Mouse (Mus musculus) macrophage (primary cell): ENCODE results near the gene Fstl4. TPM values are rescaled to one million over a fixed set of nuclear protein-coding genes. Genes with fewer than 3 reads are reported as not detected.
"Not testable (repeated sequence)": the region's sequence is repeated elsewhere in the genome, so short reads cannot be mapped to it uniquely, and the experiment has no call there.

Experiments
- H3K27ac ChIP-seq: fragments of 350-480 bp; formaldehyde crosslinking; 2 replicates; pipeline ENCODE4 v1.9.0; 2021
- H3K36me3 ChIP-seq: fragments of 350-480 bp; formaldehyde crosslinking; 2 replicates; pipeline ENCODE4 v1.9.0; 2021; ENCODE audit errors: inconsistent target
- H3K4me3 ChIP-seq: fragments of 350-480 bp; formaldehyde crosslinking; 2 replicates; pipeline ENCODE4 v1.9.0; 2021; ENCODE audit errors: inconsistent target
- H3K79me2 ChIP-seq: fragments of 350-480 bp; formaldehyde crosslinking; 2 replicates; pipeline ENCODE4 v1.9.0; 2021; ENCODE audit errors: inconsistent target
- WGBS: methylation state at CpG from one replicate; pipeline ENCODE4 v1.1.7; 2026; ENCODE audit warnings: inconsistent platforms; ENCODE audit not compliant: missing documents; 5-methylcytosine and 5-hydroxymethylcytosine counted together
- polyA plus RNA-seq: library from polyadenylated mRNA; stranded (reverse); fragments of 250-400 nt; gene quantifications from 3 replicates; pipeline ENCODE4 v1.2.4, GENCODE M21; 2018; ENCODE audit warnings: inconsistent platforms

The Fstl4 gene
- polyA plus RNA-seq, 1 experiment from 2014 or later = not detected

- Histone ChIP-seq H3K4me3 (no peak overlapping the region), H3K36me3 (no peaks in the 10 kb centered on the region), H3K79me2 (no peaks in the 10 kb centered on the region), H3K27ac (no peak overlapping the region)
- 76% methylated on average over 6 of the region's 6 CpGs for WGBS
Measured at GRCm38 (mm10) chr11:53157621-53158259, 393.3 kb downstream of the Fstl4 start.

DNA sequence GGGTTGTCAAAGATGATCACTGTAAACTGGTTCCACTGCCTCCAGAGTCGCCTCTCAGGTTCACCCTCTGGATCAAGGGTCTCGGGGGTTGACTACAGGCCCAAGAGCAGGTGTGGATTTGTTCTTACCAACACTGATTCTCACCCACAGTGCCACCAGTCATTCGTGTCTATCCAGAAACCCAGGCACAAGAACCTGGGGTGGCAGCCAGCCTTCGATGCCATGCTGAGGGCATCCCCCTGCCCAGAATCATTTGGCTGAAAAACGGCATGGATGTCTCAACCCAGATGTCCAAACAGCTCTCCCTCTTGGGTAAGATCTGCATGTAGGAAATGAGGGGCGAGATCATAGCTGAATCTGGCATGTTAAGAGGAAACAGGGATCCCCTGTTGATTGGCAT, 398.0 kb downstream of the Fstl4 start:
- no peak overlapping the region for H3K27ac ChIP-seq
- H3K4me3 ChIP-seq = no peak overlapping the region
- H3K36me3 ChIP-seq = no peaks in the 10 kb centered on the region
- WGBS = 93% methylated on average over 6 of the region's 6 CpGs
- no peaks in the 10 kb centered on the region for H3K79me2 ChIP-seq

- WGBS = 76% methylated on average over 2 of the region's 2 CpGs
- H3K4me3 ChIP-seq = no peak overlapping the region
- no peaks in the 10 kb centered on the region for H3K79me2 ChIP-seq
- H3K27ac ChIP-seq = no peak overlapping the region
- no peaks in the 10 kb centered on the region for H3K36me3 ChIP-seq
Measured at GRCm38 (mm10) chr11:53166478-53166877, 402.0 kb downstream of the Fstl4 start.

GRCm38 (mm10) chr11:53182177-53182852, 417.9 kb downstream of the Fstl4 start:
- Histone ChIP-seq H3K79me2 (no peaks in the 10 kb centered on the region), H3K27ac (no peak overlapping the region), H3K4me3 (no peak overlapping the region), H3K36me3 (no peaks in the 10 kb centered on the region)
- WGBS = 89% methylated on average over 13 of the region's 13 CpGs

DNA sequence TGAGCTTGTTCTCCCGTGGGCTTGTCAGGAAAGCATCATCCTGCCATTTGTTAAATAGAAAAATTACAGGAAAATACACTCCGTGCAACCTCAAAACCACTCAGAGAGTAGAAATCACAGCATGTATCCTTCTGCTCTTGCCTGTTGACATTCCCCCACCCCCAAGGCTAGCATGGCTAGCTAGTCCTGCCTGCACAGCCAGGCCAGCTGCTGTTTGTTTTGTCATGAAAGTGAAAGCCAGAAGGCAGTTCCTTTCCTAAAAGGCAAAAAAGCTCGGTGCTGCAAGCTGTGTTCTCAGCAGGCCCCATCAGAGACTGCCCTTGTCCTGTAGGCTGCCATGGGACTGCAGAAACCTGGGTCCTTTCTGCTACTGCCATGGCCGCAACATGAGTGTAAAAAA, 418.4 kb downstream of the Fstl4 start:
- WGBS = 35% methylated on average over 4 of the region's 4 CpGs
- H3K79me2 ChIP-seq = no peaks in the 10 kb centered on the region
- H3K36me3 ChIP-seq = no peaks in the 10 kb centered on the region
- H3K27ac ChIP-seq = no peak overlapping the region
- H3K4me3 ChIP-seq = no peak overlapping the region

DNA sequence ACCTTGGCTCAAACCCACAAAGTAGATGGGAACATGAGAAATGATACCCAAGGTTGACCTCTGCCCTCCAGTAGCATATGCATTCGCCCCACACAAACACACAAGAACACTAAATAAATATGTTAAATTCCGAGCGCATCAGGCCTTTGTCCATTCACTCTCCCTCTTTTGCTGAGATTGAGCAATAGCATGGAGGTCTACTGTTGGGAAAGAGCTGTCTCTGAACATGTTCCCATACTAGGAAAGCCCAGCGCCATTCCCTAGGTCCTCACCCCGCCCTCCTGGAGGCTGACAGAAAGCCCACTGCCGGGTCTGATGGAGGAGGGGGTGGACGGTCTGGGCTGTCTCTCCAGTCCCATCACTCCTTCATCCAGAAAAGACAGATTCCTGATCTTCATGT, 419.6 kb downstream of the Fstl4 start:
- Histone ChIP-seq H3K79me2 (no peaks in the 10 kb centered on the region), H3K36me3 (no peaks in the 10 kb centered on the region), H3K4me3 (no peak overlapping the region), H3K27ac (no peak overlapping the region)
- 87% methylated on average over 7 of the region's 7 CpGs for WGBS

- no peak overlapping the region for H3K27ac ChIP-seq
- H3K79me2 ChIP-seq = no peaks in the 10 kb centered on the region
- no peaks in the 10 kb centered on the region for H3K36me3 ChIP-seq
- WGBS = 3% methylated on average over 5 of the region's 5 CpGs
- H3K4me3 ChIP-seq = no peak overlapping the region
Measured at GRCm38 (mm10) chr11:53184698-53185097, 420.3 kb downstream of the Fstl4 start.

GRCm38 (mm10) chr11:53187427-53188140, 423.1 kb downstream of the Fstl4 start:
- Histone ChIP-seq H3K79me2 (no peaks in the 10 kb centered on the region), H3K4me3 (no peak overlapping the region), H3K27ac (no peak overlapping the region), H3K36me3 (no peaks in the 10 kb centered on the region)
- 52% methylated on average over 5 of the region's 5 CpGs for WGBS

DNA sequence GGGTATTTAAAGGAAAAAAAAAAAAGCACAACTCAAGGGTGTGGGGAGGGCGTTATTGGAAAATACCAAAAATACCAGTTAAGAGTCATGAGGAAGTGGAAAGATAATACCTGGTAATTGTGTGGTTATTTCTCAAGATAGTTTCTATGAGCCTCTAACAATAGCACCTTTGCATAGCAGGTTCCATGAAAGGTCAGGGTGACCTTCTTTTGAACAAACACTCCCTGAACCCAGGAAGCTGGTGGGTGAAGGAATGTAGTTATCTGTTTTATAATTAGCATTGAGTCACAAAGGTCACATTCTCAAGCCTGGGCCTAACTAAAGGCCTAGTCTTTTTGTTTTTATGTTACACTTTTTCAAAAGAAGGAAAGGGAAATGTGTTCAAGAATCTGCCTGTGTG, 432.1 kb downstream of the Fstl4 start:
- not testable (repeated sequence) for H3K79me2 ChIP-seq, H3K4me3 ChIP-seq, H3K36me3 ChIP-seq, H3K27ac ChIP-seq
- 82% methylated on average over 1 of the region's 1 CpGs for WGBS

DNA sequence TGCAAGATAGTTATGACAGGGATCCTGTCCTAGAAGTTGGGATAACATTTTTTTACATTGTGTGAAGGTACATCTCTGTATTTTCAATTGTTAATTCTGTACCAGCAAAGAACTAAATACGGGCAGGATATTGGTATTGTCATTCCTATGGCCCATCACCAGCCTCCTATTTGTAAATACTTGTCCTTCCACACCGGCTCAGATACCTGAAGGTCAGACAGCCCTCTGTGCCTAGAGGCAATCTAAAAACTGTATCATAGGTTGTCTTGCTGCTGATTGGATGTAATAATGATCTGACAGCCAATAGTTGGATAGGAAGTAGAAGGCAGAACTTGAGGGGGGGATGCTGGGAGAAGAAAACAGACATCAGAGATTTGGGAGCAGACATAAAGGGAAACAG, 432.7 kb downstream of the Fstl4 start:
- Histone ChIP-seq H3K27ac (no peak overlapping the region), H3K79me2 (no peaks in the 10 kb centered on the region), H3K36me3 (no peaks in the 10 kb centered on the region), H3K4me3 (no peak overlapping the region)
- 93% methylated on average over 2 of the region's 2 CpGs for WGBS

DNA sequence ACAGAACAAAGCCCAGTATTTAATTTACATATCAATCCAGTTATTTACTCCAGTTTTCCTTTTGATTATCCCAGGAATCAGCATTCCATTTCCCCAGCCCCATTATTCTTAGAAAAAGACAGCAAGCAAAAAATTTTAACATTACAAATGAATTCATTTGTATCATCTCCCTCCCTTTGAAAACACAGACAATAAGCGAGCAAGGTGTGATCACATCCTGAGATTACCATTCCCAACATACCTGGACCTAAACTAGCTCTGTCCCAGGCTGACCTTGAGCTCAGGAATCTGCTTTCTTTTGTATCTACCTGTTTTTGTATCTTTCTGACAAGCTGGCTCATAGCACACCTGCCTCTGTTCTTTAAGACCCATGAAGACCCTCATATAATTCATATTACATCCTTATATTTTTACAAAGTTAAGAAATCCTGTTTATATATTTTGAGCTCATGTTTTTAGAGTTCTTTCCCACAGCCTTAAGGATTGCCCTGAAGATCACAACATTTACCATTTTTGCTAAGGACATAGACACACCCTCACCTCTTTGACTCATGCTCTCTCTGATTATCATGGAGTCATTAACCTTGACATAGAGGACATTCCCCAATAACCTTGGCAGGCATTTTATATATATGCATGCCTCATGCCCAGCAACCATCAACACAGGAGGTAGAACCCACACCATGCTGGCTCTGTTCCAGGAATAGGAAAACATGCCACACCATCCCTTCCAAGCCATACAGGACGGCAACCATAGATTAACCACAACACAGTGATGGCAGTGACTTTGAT, 438.2 kb downstream of the Fstl4 start:
- no peaks in the 10 kb centered on the region for H3K36me3 ChIP-seq
- no peak overlapping the region for H3K4me3 ChIP-seq
- WGBS = 93% methylated on average over 2 of the region's 2 CpGs
- no peak overlapping the region for H3K27ac ChIP-seq
- no peaks in the 10 kb centered on the region for H3K79me2 ChIP-seq

DNA sequence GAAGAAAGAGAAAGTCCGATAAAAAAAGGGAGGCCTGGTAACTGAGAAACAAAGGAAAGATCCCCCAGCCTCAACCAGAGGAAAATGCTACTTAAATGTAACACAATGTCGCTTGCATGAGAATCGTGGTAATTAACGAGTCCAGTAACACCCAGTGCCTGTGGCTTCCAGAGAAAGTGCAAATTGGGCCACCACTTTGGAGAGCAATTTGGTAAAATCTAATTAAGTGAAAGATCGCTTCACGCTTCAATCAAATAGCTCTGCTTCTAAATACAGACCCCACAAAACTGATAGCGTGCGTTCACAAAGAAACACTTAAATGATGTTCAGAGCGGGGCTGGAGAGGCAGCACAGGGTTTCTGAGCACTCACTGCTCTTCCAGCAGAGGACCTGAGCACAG, 446.4 kb downstream of the Fstl4 start:
- Histone ChIP-seq H3K27ac (no peak overlapping the region), H3K79me2 (no peaks in the 10 kb centered on the region), H3K36me3 (no peaks in the 10 kb centered on the region), H3K4me3 (no peak overlapping the region)
- 92% methylated on average over 9 of the region's 9 CpGs for WGBS

- Histone ChIP-seq H3K4me3 (no peak overlapping the region), H3K36me3 (no peaks in the 10 kb centered on the region), H3K79me2 (no peaks in the 10 kb centered on the region), H3K27ac (no peak overlapping the region)
- 89% methylated on average over 3 of the region's 3 CpGs for WGBS
Measured at GRCm38 (mm10) chr11:53229011-53229410, 464.6 kb downstream of the Fstl4 start.

DNA sequence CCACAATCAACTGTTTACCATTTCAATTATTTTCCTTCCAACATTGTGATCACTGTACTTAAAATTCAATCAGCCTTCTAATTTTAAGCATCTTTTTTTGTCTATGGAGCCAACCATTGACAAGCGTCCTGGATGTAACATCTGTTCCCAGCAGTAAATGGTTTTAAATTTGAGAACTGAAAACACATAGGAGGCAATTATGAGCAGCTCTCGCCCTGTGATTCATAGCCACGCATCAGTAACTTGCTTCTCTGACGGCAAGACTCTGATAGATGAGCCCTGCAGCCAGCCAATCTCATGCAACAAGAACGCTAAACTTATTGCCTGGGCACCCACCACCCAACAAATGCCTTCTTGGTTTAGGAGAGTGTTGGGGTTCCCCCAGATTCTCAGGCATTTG, 467.4 kb downstream of the Fstl4 start:
- Histone ChIP-seq H3K4me3 (no peak overlapping the region), H3K79me2 (no peaks in the 10 kb centered on the region), H3K36me3 (no peaks in the 10 kb centered on the region), H3K27ac (no peak overlapping the region)
- 78% methylated on average over 5 of the region's 5 CpGs for WGBS

DNA sequence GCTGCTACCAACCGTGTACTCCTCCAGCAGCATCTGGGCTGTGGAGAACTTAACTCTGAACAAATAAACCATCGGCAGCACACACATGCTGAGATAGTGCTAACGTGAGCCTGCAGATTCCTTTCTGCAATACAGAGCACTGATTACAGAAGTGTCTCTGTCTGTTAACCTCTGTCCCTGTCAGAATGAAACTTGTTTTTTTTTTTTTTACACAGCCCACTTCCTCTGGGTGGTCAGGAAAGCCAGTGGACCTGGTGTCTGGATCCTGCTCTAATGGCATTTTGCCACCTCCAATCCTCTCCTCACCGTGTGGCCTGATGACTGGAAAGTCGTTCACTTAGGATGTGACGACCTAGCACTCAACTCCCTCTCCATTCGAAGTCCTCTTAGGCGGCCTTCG, 469.2 kb downstream of the Fstl4 start:
- Histone ChIP-seq H3K79me2 (no peaks in the 10 kb centered on the region), H3K27ac (no peak overlapping the region), H3K36me3 (no peaks in the 10 kb centered on the region), H3K4me3 (no peak overlapping the region)
- 50% methylated on average over 9 of the region's 9 CpGs for WGBS
